Mouse (Mus musculus) megakaryocyte, embryonic 14.5 days (primary cell): Measurements from ENCODE around the gene Batf.

ENCODE experiments used
- FLI1 ChIP-seq: IDR thresholded peaks from 2 replicates; pipeline ENCODE4 v1.6.1; 2012; ENCODE audit warnings: low read length, inconsistent platforms, mixed read lengths
- GATA1 ChIP-seq: IDR thresholded peaks from 3 replicates; pipeline ENCODE4 v1.6.1; 2012; ENCODE audit warnings: mixed read lengths, low read length, inconsistent platforms, borderline replicate concordance

GRCm38 (mm10) chr12:85728181-85728580, 41.7 kb downstream of the Batf start:
- no peak for TF ChIP-seq GATA1
- TF ChIP-seq FLI1, result no peak
